Comparison of ENCODE assay signal across 8 mouse cellular contexts in the genomic region with DNA sequence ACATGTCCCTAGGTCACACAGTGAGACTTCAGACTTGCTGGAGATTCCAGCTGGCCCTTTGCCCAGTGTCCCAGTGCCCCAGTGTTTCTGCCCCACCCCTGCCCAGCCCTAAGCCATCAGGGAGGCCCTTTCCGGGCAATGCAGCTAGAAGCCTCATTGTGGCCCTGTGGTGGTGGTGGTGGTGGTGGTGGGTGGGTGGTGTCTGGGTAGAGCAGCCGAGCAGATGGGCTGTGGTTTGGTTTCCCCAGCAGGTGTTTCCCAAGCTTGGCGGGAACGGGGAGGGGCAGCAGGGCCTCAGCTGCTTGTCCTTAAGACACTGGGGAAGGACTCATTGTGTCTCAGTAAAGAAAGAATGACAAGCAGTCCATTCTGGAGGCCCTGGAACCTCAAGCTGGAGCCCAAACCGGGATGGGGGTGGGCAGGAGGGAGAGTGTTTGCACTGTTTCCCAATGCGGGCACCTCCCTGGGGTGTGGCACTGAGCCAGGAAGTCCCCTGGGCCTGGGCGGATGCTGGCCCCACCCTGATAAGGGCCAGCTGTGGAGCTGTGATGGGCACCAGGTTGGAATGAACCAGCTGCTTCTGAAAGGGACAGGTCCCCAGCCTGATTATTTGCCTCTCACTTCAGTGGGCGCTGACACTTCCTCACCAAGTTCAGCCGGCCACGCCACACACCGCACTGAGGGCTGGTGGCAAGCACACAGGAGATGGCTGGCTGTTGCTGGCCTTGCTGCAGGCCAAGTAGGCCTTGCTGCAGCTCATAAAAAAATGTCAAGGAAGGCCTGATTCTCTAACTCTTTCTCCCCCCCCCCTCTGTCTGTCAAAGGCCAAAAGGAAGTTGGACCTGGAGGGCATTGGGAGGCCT. TPM values are rescaled to one million over a fixed set of nuclear protein-coding genes. Genes with fewer than 3 reads are reported as not detected.
DNase-seq lines count a peak whose midpoint lies in the region; ATAC-seq lines count a peak whose summit lies in the region.

No protein-coding gene starts in this region.

- H3K4me1 ChIP-seq in liver, embryonic 11.5 days (replicated peaks; ENCODE audit: control insufficient read depth, insufficient read depth, low read length): peaks cover 83% of the 10 kb centered on the region

- H3K9me3 ChIP-seq in liver, embryonic 11.5 days (ENCODE audit: control insufficient read depth, low read length): no peaks in the 10 kb centered on the region

- 31% methylated on average over 11 of the region's 11 CpGs for WGBS in liver, embryonic 11.5 days

- H3K27me3 ChIP-seq in liver, embryonic 11.5 days (replicated peaks; ENCODE audit: control insufficient read depth, insufficient read depth, low read length): no peaks in the 10 kb centered on the region

- peak overlapping the region; percentile 94 for H3K27ac ChIP-seq in liver, embryonic 11.5 days (ENCODE audit: low read depth, low read length)

- peak overlapping the region; percentile 87 for H3K4me2 ChIP-seq in liver, embryonic 11.5 days

- peak overlapping the region; percentile 61 for H3K9ac ChIP-seq in liver, embryonic 11.5 days (ENCODE audit: low read depth, low read length)

- DNase-seq in retina, postnatal 1 day: peak; percentile 71
- DNase-seq in retina, embryonic 14.5 days (ENCODE audit: low spot score): no peak
- DNase-seq in liver, embryonic 11.5 days (ENCODE audit: low spot score): peak; percentile 79
- peak; percentile 64 to 66 for DNase-seq in natural killer cell, adult 2 months (ENCODE audit: low spot score in 2 of 2)
- DNase-seq in layer of hippocampus, postnatal 10 days (ENCODE audit: low spot score in 2 of 2): no peak
- no peak for DNase-seq in layer of hippocampus, adult 8-10 months (ENCODE audit: low spot score in 2 of 2)

- ATAC-seq in erythroblast, adult 5-6 weeks (replicated peaks; ENCODE audit: low FRiP score, poor library complexity, severe bottlenecking): peak; percentile 47
- peak; percentile 56 to 57 for ATAC-seq in hematopoietic stem cell, adult 5-6 weeks (replicated peaks in 1 of 2; ENCODE audit: insufficient read depth in 1 of 2, low FRiP score in 2 of 2, low TSS enrichment in 1 of 2, low read depth in 1 of 2, poor library complexity in 2 of 2, severe bottlenecking in 2 of 2)
- peak; percentile 86 for ATAC-seq in liver, embryonic 11.5 days (replicated peaks; ENCODE audit: low FRiP score)

- no peaks in the 10 kb centered on the region; the same call in 1 of the 2 replicates for H3K36me3 ChIP-seq in liver, embryonic 11.5 days (ENCODE audit: control insufficient read depth, insufficient read depth, low read length)

- peak overlapping the region; percentile 36 for H3K4me3 ChIP-seq in liver, embryonic 11.5 days (ENCODE audit: low read depth, low read length)

RNA-seq across cellular contexts. Expression of a gene that starts 5.6 kb away (rescaled TPM):
- total RNA-seq in erythroblast, adult 5-6 weeks (2015; ENCODE audit: low replicate concordance): 226 and 246 TPM in 2 replicates
- total RNA-seq in erythroblast, adult 5-6 weeks (2017; ENCODE audit: low replicate concordance): 344 and 364 TPM in 2 replicates
- total RNA-seq in hematopoietic stem cell, adult 5-6 weeks (2017): 7.1 and 7.2 TPM in 2 replicates
- 9.0 and 9.2 TPM in 2 replicates for polyA plus RNA-seq in liver, embryonic 11.5 days (2014; fragmentation: Nextera tagmentation; extraction: Ambion mirVana)
- total RNA-seq in layer of hippocampus, postnatal 10 days (2021): 1 to 10 TPM; 1.1 to 2.3 TPM
- total RNA-seq in layer of hippocampus, adult 8-10 months (2022): 1 to 10 TPM in 2 of 4 experiments, under 1 TPM in 2; 0.57 to 1.2 (median 0.98) TPM

RNA-seq across cellular contexts. Expression of a gene that starts 28.3 kb away (rescaled TPM):
- 0.19 TPM in 1 of 2 replicates, not detected in the other for total RNA-seq in erythroblast, adult 5-6 weeks (2015; ENCODE audit: low replicate concordance)
- 0.43 TPM in 1 of 2 replicates, not detected in the other for total RNA-seq in erythroblast, adult 5-6 weeks (2017; ENCODE audit: low replicate concordance)
- 0.19 and 0.25 TPM in 2 replicates for total RNA-seq in hematopoietic stem cell, adult 5-6 weeks (2017)
- polyA plus RNA-seq in liver, embryonic 11.5 days (2014; fragmentation: Nextera tagmentation; extraction: Ambion mirVana): 1.8 and 2.9 TPM in 2 replicates
- total RNA-seq in layer of hippocampus, postnatal 10 days (2021): 1 to 10 TPM; 5.1 to 5.6 TPM
- 1 to 10 TPM; 2.5 to 6.3 (median 4.6) TPM for total RNA-seq in layer of hippocampus, adult 8-10 months (2022)

RNA-seq across cellular contexts. Expression of a gene that starts 34.5 kb away (rescaled TPM):
- not detected in 2 replicates for total RNA-seq in erythroblast, adult 5-6 weeks (2015; ENCODE audit: low replicate concordance)
- not detected in 2 replicates for total RNA-seq in erythroblast, adult 5-6 weeks (2017; ENCODE audit: low replicate concordance)
- 6.8 and 7.3 TPM in 2 replicates for total RNA-seq in hematopoietic stem cell, adult 5-6 weeks (2017)
- 191 and 200 TPM in 2 replicates for polyA plus RNA-seq in liver, embryonic 11.5 days (2014; fragmentation: Nextera tagmentation; extraction: Ambion mirVana)
- 100 to 1,000 TPM in 1 of 2 experiments, 10 to 100 TPM in 1; 80.3 to 101 TPM for total RNA-seq in layer of hippocampus, postnatal 10 days (2021)
- total RNA-seq in layer of hippocampus, adult 8-10 months (2022): 10 to 100 TPM; 40.5 to 59.5 (median 48.7) TPM

Comparison
In these comparisons a context has a peak if more than half of its experiments do, and no peak if none do; other contexts are left out.
1. DNase-seq: peak in retina, postnatal 1 day (single experiment), liver, embryonic 11.5 days (single experiment) and natural killer cell, adult 2 months (2 of 2); none in retina, embryonic 14.5 days (single experiment), layer of hippocampus, postnatal 10 days (0 of 2) and layer of hippocampus, adult 8-10 months (0 of 2).
2. RNA of a gene that starts 5.6 kb away (total RNA-seq): 226 to 364 TPM in erythroblast, adult 5-6 weeks; 7.1 to 7.2 TPM in hematopoietic stem cell, adult 5-6 weeks, 1.1 to 2.3 TPM in layer of hippocampus, postnatal 10 days and 0.57 to 1.2 TPM in layer of hippocampus, adult 8-10 months; every median in the first group is over 10 times any median in the second.
3. Peak in every context shown above with its lines, with median percentiles within 50 percentile points of each other: ATAC-seq.